Mouse (Mus musculus): Measurements from ENCODE around the gene Olfr1153.

The Olfr1153 gene

DNA sequence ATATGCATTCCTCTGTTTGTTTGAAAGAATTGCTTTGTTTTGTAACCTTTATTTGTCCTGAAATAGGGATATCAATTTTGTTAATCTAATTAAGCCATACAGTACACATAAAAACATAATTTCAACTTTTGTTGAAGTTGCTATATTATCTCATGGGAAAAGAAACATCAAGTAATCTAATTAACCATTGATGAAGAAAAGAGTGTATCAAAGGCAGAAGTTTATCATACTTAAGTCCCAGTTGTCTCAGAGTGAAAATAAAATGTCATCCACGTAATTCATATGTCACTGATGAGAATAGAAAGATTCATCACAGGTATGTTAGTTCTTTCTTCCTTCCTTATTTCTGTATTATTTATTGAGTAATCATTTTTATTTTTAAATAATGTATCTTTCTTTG lies at the start of gene Olfr1153:
Gene Olfr1153, plus strand, starts transcription at position 301 of the 400 bp plus-strand sequence.
- no peak for DNase-seq

DNA sequence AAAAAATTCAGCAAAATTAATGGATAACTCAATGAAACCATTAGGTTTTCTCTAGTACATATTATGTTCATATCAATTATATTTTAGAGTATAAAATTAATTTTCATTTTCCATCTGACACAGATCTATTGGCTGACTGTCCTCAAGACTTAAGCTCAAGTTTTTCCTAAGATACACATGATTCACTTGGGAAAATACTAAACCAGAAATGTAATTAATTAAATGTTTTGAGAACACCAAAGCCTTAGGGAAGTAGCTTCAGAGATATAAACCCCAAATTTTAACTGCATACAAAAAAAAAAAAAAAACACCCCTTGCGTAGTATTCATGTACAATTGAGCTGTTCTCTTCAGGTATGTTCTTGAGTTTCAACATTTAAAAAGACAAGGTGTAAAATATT lies 39.2 kb upstream of the Olfr1153 start, which contains the start of gene Olfr1151:
Gene Olfr1151, plus strand, starts transcription at position 301 of the 400 bp plus-strand sequence.
- no peak for DNase-seq

DNA sequence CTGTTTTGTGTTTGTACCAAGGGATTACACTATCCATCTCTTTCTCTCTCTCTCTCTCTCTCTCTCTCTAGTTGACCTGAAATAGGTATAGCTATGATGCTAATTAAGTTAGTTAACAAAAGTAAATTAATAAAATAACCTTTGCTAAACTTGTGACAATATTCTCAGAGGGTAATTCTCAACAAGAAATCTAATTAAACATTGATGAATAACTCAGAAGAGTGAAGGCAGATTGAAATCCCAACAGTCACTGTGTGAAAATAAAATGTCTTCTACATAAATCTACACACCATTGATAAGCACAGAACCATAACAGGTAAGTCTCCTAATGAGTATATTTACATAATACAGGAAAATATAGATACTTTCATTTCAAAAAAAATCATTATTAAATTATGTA lies 28.6 kb upstream of the Olfr1153 start, which contains the start of gene Olfr1152:
Gene Olfr1152, plus strand, starts transcription at position 301 of the 400 bp plus-strand sequence.
- DNase-seq, result no peak

DNA sequence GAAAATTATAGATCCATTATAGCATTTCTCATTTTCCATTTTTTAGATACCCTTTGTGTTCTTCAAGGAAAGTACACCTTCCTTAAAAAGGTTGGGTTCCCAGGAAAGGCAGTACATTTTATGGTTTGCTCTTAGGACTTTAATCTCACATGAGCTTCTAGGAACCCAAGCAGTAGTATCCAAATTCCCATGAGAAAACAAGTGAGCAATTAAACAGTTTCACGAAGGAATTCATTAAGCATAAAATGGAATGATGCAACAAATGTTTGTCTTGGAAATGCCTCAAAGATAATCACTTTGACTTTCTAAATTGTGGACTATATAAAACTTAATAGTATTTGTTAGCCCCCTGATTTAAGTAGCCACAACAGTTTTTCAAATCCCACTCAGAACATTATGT lies 10.3 kb downstream of the Olfr1153 start, which contains the start of gene Olfr1154:
Gene Olfr1154, minus strand, starts transcription at position 101 of the 400 bp plus-strand sequence.
- DNase-seq, result no peak

DNA sequence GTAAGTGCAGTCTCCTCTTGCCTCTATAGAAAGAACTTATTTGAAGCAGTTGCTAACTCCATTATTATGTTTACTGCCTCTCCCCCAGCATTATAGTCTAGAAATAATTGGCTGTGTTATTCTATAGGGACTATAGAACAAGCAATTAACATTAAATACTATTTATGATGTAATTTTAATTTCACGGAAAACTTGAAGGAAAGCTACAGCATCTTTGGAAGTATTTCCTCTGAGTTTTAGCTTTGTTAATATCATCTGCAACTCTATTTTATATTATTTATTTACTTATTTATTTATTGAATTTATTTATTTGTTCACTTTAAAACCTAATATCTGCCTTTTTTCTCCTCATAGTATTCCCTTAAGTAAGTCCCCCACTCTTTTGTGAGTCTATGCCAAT lies 50.3 kb downstream of the Olfr1153 start, which contains the start of gene Olfr1155:
Gene Olfr1155, minus strand, starts transcription at position 101 of the 400 bp plus-strand sequence.
- no peak for DNase-seq
